Mouse (Mus musculus) ES-E14 (cell line): ENCODE measurements at regions not wholly inside any gene's neighbourhood (a gene's known extent, or its start where the extent isn't known, plus 50 kb on each side); places are given as distances from the start of the nearest gene placed in this dataset.

Experiments used
- CHD2 ChIP-seq: IDR thresholded peaks from 2 replicates; pipeline ENCODE4 v1.6.1; 2014; ENCODE audit warnings: mild to moderate bottlenecking, low read depth, low read length, inconsistent platforms
- MAFK ChIP-seq: IDR thresholded peaks from 2 replicates; pipeline ENCODE4 v1.6.1; 2014; ENCODE audit warnings: mild to moderate bottlenecking, low read depth, low read length, inconsistent platforms; ENCODE audit not compliant: insufficient read depth
- ZNF384 ChIP-seq: IDR thresholded peaks from 2 replicates; pipeline ENCODE4 v1.6.1; 2012; ENCODE audit warnings: low read depth, low read length, inconsistent platforms

- TF ChIP-seq ZNF384 (no peak), CHD2 (no peak), MAFK (no peak)
These were observed 442.4 kb downstream of the Bmp2 start for GRCm38 (mm10) chr2:133994337-133994736.
